Mouse (Mus musculus): ENCODE results near the gene Cers1. TPM values are rescaled to one million over a fixed set of nuclear protein-coding genes. Genes with fewer than 3 reads are reported as not detected.

The Cers1 gene
- total RNA-seq (2023; ENCODE audit: inconsistent age): not detected in 4 replicates

GRCm38 (mm10) chr8:70315624-70316510 is at the start of gene Cers1:
TSS of gene Cers1 (plus strand) at chr8:70315775.

GRCm38 (mm10) chr8:70282603-70283135 is 32.9 kb upstream of the Cers1 start, which contains the start of gene Homer3:
TSS of gene Homer3 (plus strand) at chr8:70282827.

GRCm38 (mm10) chr8:70302358-70302890 is 13.2 kb upstream of the Cers1 start, which contains the start of the genes Ddx49 and Cope:
TSS of gene Ddx49 (minus strand) at chr8:70302489.
TSS of gene Cope (plus strand) at chr8:70302518.

GRCm38 (mm10) chr8:70329124-70329834 is 13.7 kb downstream of the Cers1 start, which contains the start of gene Gdf1:
TSS of gene Gdf1 (plus strand) at chr8:70329817.

GRCm38 (mm10) chr8:70353194-70353817 is 37.7 kb downstream of the Cers1 start, which contains the start of gene Upf1:
TSS of gene Upf1 (minus strand) at chr8:70353278.

GRCm38 (mm10) chr8:70373397-70374317 is 58.1 kb downstream of the Cers1 start, which contains the start of gene Comp:
TSS of gene Comp (plus strand) at chr8:70373558.

Other genes starting within 250 kb of the Cers1 start
- 0.35 to 0.66 TPM in 2 of 4 replicates, not detected in the others for gene Tm6sf2, start 242.9 kb upstream of the Cers1 start, total RNA-seq (2023; ENCODE audit: inconsistent age)
- gene Hapln4, start 232.3 kb upstream of the Cers1 start, total RNA-seq (2023; ENCODE audit: inconsistent age): not detected in 4 replicates
- gene Ncan, start 194.9 kb upstream of the Cers1 start, total RNA-seq (2023; ENCODE audit: inconsistent age): 0.13 to 0.24 TPM (median 0.20 TPM) in 4 replicates
- gene Nr2c2ap, start 184.4 kb upstream of the Cers1 start, total RNA-seq (2023; ENCODE audit: inconsistent age): 22.5 to 33.6 TPM (median 27.3 TPM) in 4 replicates
- gene Rfxank, start 176.6 kb upstream of the Cers1 start, total RNA-seq (2023; ENCODE audit: inconsistent age): 30.4 to 37.4 TPM (median 32.7 TPM) in 4 replicates
- 46.7 to 62.2 TPM (median 55.3 TPM) in 4 replicates for gene Borcs8, start 176.3 kb upstream of the Cers1 start, total RNA-seq (2023; ENCODE audit: inconsistent age)
- gene Mef2b, start 176.1 kb upstream of the Cers1 start, total RNA-seq (2023; ENCODE audit: inconsistent age): 1.6 to 4.9 TPM (median 3.8 TPM) in 4 replicates
- 42.7 to 53.5 TPM (median 46.6 TPM) in 4 replicates for gene Tmem161a, start 143.4 kb upstream of the Cers1 start, total RNA-seq (2023; ENCODE audit: inconsistent age)
- gene Slc25a42, start 103.5 kb upstream of the Cers1 start, total RNA-seq (2023; ENCODE audit: inconsistent age): 5.0 to 6.2 TPM (median 5.4 TPM) in 4 replicates
- 63.2 to 81.3 TPM (median 69.3 TPM) in 4 replicates for gene Sugp2, start 81.5 kb upstream of the Cers1 start, total RNA-seq (2023; ENCODE audit: inconsistent age)
- gene Armc6, start 81.3 kb upstream of the Cers1 start, total RNA-seq (2023; ENCODE audit: inconsistent age): 6.2 to 12.6 TPM (median 7.9 TPM) in 4 replicates
- gene Homer3, start 32.9 kb upstream of the Cers1 start, total RNA-seq (2023; ENCODE audit: inconsistent age): 7.0 to 10.2 TPM (median 8.9 TPM) in 4 replicates
- 60.2 to 96.0 TPM (median 74.4 TPM) in 4 replicates for gene Ddx49, start 13.3 kb upstream of the Cers1 start, total RNA-seq (2023; ENCODE audit: inconsistent age)
- 101 to 125 TPM (median 107 TPM) in 4 replicates for gene Cope, start 13.3 kb upstream of the Cers1 start, total RNA-seq (2023; ENCODE audit: inconsistent age)
- gene Gdf1, start 14.0 kb downstream of the Cers1 start, total RNA-seq (2023; ENCODE audit: inconsistent age): not detected in 4 replicates
- gene Upf1, start 37.5 kb downstream of the Cers1 start, total RNA-seq (2023; ENCODE audit: inconsistent age): 70.0 to 77.0 TPM (median 72.2 TPM) in 4 replicates
- gene Comp, start 57.8 kb downstream of the Cers1 start, total RNA-seq (2023; ENCODE audit: inconsistent age): 0.27 TPM in 1 of 4 replicates, not detected in the others
- 22.3 to 28.4 TPM (median 23.9 TPM) in 4 replicates for gene Crtc1, start 123.8 kb downstream of the Cers1 start, total RNA-seq (2023; ENCODE audit: inconsistent age)
- gene Klhl26, start 161.2 kb downstream of the Cers1 start, total RNA-seq (2023; ENCODE audit: inconsistent age): 7.3 to 8.5 TPM (median 7.7 TPM) in 4 replicates
- not detected in 4 replicates for gene Tmem59l, start 171.6 kb downstream of the Cers1 start, total RNA-seq (2023; ENCODE audit: inconsistent age)
- gene Crlf1, start 177.4 kb downstream of the Cers1 start, total RNA-seq (2023; ENCODE audit: inconsistent age): 1.4 TPM in 1 of 4 replicates, not detected in the others
- gene Rex1bd, start 191.0 kb downstream of the Cers1 start, total RNA-seq (2023; ENCODE audit: inconsistent age): 28.9 to 47.2 TPM (median 37.2 TPM) in 4 replicates
- 2,371 to 2,974 TPM (median 2,811 TPM) in 4 replicates for gene Uba52, start 195.0 kb downstream of the Cers1 start, total RNA-seq (2023; ENCODE audit: inconsistent age)
- gene Fkbp8, start 211.9 kb downstream of the Cers1 start, total RNA-seq (2023; ENCODE audit: inconsistent age): 246 to 268 TPM (median 258 TPM) in 4 replicates
- gene Kxd1, start 212.2 kb downstream of the Cers1 start, total RNA-seq (2023; ENCODE audit: inconsistent age): 54.8 to 67.2 TPM (median 60.8 TPM) in 4 replicates
- 27.0 to 37.0 TPM (median 32.5 TPM) in 4 replicates for gene Ell, start 223.7 kb downstream of the Cers1 start, total RNA-seq (2023; ENCODE audit: inconsistent age)

Measured in B cell, adult (primary cell).